Mouse (Mus musculus): ENCODE measurements at regions not wholly inside any gene's neighbourhood (a gene's known extent, or its start where the extent isn't known, plus 50 kb on each side); places are given as distances from the start of the nearest gene placed in this dataset.

- DNase-seq (ENCODE audit: low spot score) (no peak), ATAC-seq (replicated peaks; ENCODE audit: insufficient number of reproducible peaks, low FRiP score, low TSS enrichment, low read depth) (no peak)
- H3K4me3 ChIP-seq (ENCODE audit: low read depth, low read length): no peak overlapping the region
- H3K27me3 ChIP-seq (ENCODE audit: control insufficient read depth, insufficient read depth, low read length): no peaks in the 10 kb centered on the region
- H3K9me3 ChIP-seq (replicated peaks; ENCODE audit: control insufficient read depth, low read length): no peaks in the 10 kb centered on the region
- no peaks in the 10 kb centered on the region for H3K36me3 ChIP-seq (replicated peaks; ENCODE audit: control insufficient read depth, insufficient read depth, low read depth, low read length)
- H3K4me2 ChIP-seq (ENCODE audit: low read depth, low read length): no peak overlapping the region
- H3K27ac ChIP-seq (replicated peaks; ENCODE audit: low read depth, low read length): no peak overlapping the region
- H3K9ac ChIP-seq (replicated peaks; ENCODE audit: low read length): no peak overlapping the region
- 73% methylated on average over 3 of the region's 3 CpGs for WGBS
- H3K4me1 ChIP-seq (ENCODE audit: control insufficient read depth, insufficient read depth, low read length): no peaks in the 10 kb centered on the region
Observed at GRCm38 (mm10) chr14:61774171-61774570, 166.9 kb downstream of the Kcnrg start.

- Histone ChIP-seq H3K36me3 (replicated peaks; ENCODE audit: control insufficient read depth, insufficient read depth, low read depth, low read length) (no peaks in the 10 kb centered on the region), H3K27me3 (ENCODE audit: control insufficient read depth, insufficient read depth, low read length) (no peaks in the 10 kb centered on the region), H3K4me3 (ENCODE audit: low read depth, low read length) (no peak overlapping the region), H3K4me2 (ENCODE audit: low read depth, low read length) (no peak overlapping the region), H3K9ac (replicated peaks; ENCODE audit: low read length) (no peak overlapping the region), H3K4me1 (ENCODE audit: control insufficient read depth, insufficient read depth, low read length) (no peaks in the 10 kb centered on the region), H3K27ac (replicated peaks; ENCODE audit: low read depth, low read length) (no peak overlapping the region), H3K9me3 (replicated peaks; ENCODE audit: control insufficient read depth, low read length) (no peaks in the 10 kb centered on the region)
- ATAC-seq (replicated peaks; ENCODE audit: insufficient number of reproducible peaks, low FRiP score, low TSS enrichment, low read depth): no peak
- 80% methylated on average over 5 of the region's 5 CpGs for WGBS
- DNase-seq (ENCODE audit: low spot score): no peak
Observed at GRCm38 (mm10) chr14:61778618-61779017, 171.4 kb downstream of the Kcnrg start.

GRCm38 (mm10) chr14:61783206-61783605 lies 175.9 kb downstream of the Kcnrg start:
- 77% methylated on average over 3 of the region's 3 CpGs for WGBS
- no peak overlapping the region for H3K9ac ChIP-seq (replicated peaks; ENCODE audit: low read length)

GRCm38 (mm10) chr14:61784609-61785008 lies 177.4 kb downstream of the Kcnrg start:
- WGBS: 86% methylated on average over 4 of the region's 4 CpGs
- Histone ChIP-seq H3K27ac (replicated peaks; ENCODE audit: low read depth, low read length) (no peak overlapping the region), H3K36me3 (replicated peaks; ENCODE audit: control insufficient read depth, insufficient read depth, low read depth, low read length) (no peaks in the 10 kb centered on the region), H3K9me3 (replicated peaks; ENCODE audit: control insufficient read depth, low read length) (no peaks in the 10 kb centered on the region), H3K9ac (replicated peaks; ENCODE audit: low read length) (no peak overlapping the region), H3K4me3 (ENCODE audit: low read depth, low read length) (no peak overlapping the region), H3K4me1 (ENCODE audit: control insufficient read depth, insufficient read depth, low read length) (no peaks in the 10 kb centered on the region), H3K27me3 (ENCODE audit: control insufficient read depth, insufficient read depth, low read length) (no peaks in the 10 kb centered on the region), H3K4me2 (ENCODE audit: low read depth, low read length) (no peak overlapping the region)
- ATAC-seq (replicated peaks; ENCODE audit: insufficient number of reproducible peaks, low FRiP score, low TSS enrichment, low read depth) (no peak), DNase-seq (ENCODE audit: low spot score) (no peak)

More at GRCm38 (mm10) chr14:61783206-61783605, 175.9 kb downstream of the Kcnrg start:
- H3K36me3 ChIP-seq (replicated peaks; ENCODE audit: control insufficient read depth, insufficient read depth, low read depth, low read length): no peaks in the 10 kb centered on the region
- H3K27ac ChIP-seq (replicated peaks; ENCODE audit: low read depth, low read length): no peak overlapping the region
- no peaks in the 10 kb centered on the region for H3K27me3 ChIP-seq (ENCODE audit: control insufficient read depth, insufficient read depth, low read length)
- no peak overlapping the region for H3K4me3 ChIP-seq (ENCODE audit: low read depth, low read length)
- H3K9me3 ChIP-seq (replicated peaks; ENCODE audit: control insufficient read depth, low read length): no peaks in the 10 kb centered on the region
- DNase-seq (ENCODE audit: low spot score) (no peak), ATAC-seq (replicated peaks; ENCODE audit: insufficient number of reproducible peaks, low FRiP score, low TSS enrichment, low read depth) (no peak)
- H3K4me2 ChIP-seq (ENCODE audit: low read depth, low read length): no peak overlapping the region
- no peaks in the 10 kb centered on the region for H3K4me1 ChIP-seq (ENCODE audit: control insufficient read depth, insufficient read depth, low read length)

GRCm38 (mm10) chr14:61786031-61786430 lies 178.8 kb downstream of the Kcnrg start:
- H3K9ac ChIP-seq (replicated peaks; ENCODE audit: low read length): no peak overlapping the region
- H3K9me3 ChIP-seq (replicated peaks; ENCODE audit: control insufficient read depth, low read length): no peaks in the 10 kb centered on the region
- H3K4me2 ChIP-seq (ENCODE audit: low read depth, low read length): no peak overlapping the region
- no peak overlapping the region for H3K27ac ChIP-seq (replicated peaks; ENCODE audit: low read depth, low read length)
- H3K4me3 ChIP-seq (ENCODE audit: low read depth, low read length): no peak overlapping the region
- ATAC-seq (replicated peaks; ENCODE audit: insufficient number of reproducible peaks, low FRiP score, low TSS enrichment, low read depth) (no peak), DNase-seq (ENCODE audit: low spot score) (no peak)
- no peaks in the 10 kb centered on the region for H3K4me1 ChIP-seq (ENCODE audit: control insufficient read depth, insufficient read depth, low read length)
- H3K27me3 ChIP-seq (ENCODE audit: control insufficient read depth, insufficient read depth, low read length): no peaks in the 10 kb centered on the region
- no peaks in the 10 kb centered on the region for H3K36me3 ChIP-seq (replicated peaks; ENCODE audit: control insufficient read depth, insufficient read depth, low read depth, low read length)

- Histone ChIP-seq H3K4me2 (ENCODE audit: low read depth, low read length) (no peak overlapping the region), H3K27me3 (ENCODE audit: control insufficient read depth, insufficient read depth, low read length) (no peaks in the 10 kb centered on the region), H3K4me1 (ENCODE audit: control insufficient read depth, insufficient read depth, low read length) (no peaks in the 10 kb centered on the region), H3K9ac (replicated peaks; ENCODE audit: low read length) (no peak overlapping the region), H3K27ac (replicated peaks; ENCODE audit: low read depth, low read length) (no peak overlapping the region), H3K9me3 (replicated peaks; ENCODE audit: control insufficient read depth, low read length) (no peaks in the 10 kb centered on the region), H3K36me3 (replicated peaks; ENCODE audit: control insufficient read depth, insufficient read depth, low read depth, low read length) (no peaks in the 10 kb centered on the region), H3K4me3 (ENCODE audit: low read depth, low read length) (no peak overlapping the region)
- DNase-seq (ENCODE audit: low spot score) (no peak), ATAC-seq (replicated peaks; ENCODE audit: insufficient number of reproducible peaks, low FRiP score, low TSS enrichment, low read depth) (no peak)
- WGBS: 82% methylated on average over 4 of the region's 4 CpGs
Observed at GRCm38 (mm10) chr14:61787746-61788145, 180.5 kb downstream of the Kcnrg start.

GRCm38 (mm10) chr14:61788998-61789790 lies 181.9 kb downstream of the Kcnrg start:
- Histone ChIP-seq H3K27me3 (ENCODE audit: control insufficient read depth, insufficient read depth, low read length) (no peaks in the 10 kb centered on the region), H3K9me3 (replicated peaks; ENCODE audit: control insufficient read depth, low read length) (no peaks in the 10 kb centered on the region), H3K36me3 (replicated peaks; ENCODE audit: control insufficient read depth, insufficient read depth, low read depth, low read length) (no peaks in the 10 kb centered on the region), H3K4me1 (ENCODE audit: control insufficient read depth, insufficient read depth, low read length) (no peaks in the 10 kb centered on the region), H3K9ac (replicated peaks; ENCODE audit: low read length) (no peak overlapping the region), H3K4me2 (ENCODE audit: low read depth, low read length) (no peak overlapping the region), H3K27ac (replicated peaks; ENCODE audit: low read depth, low read length) (no peak overlapping the region), H3K4me3 (ENCODE audit: low read depth, low read length) (no peak overlapping the region)
- 88% methylated on average over 20 of the region's 20 CpGs for WGBS
- DNase-seq (ENCODE audit: low spot score) (no peak), ATAC-seq (replicated peaks; ENCODE audit: insufficient number of reproducible peaks, low FRiP score, low TSS enrichment, low read depth) (no peak)

GRCm38 (mm10) chr14:61795976-61796645 lies 188.9 kb downstream of the Kcnrg start:
- DNase-seq (ENCODE audit: low spot score) (no peak), ATAC-seq (replicated peaks; ENCODE audit: insufficient number of reproducible peaks, low FRiP score, low TSS enrichment, low read depth) (no peak)
- H3K27me3 ChIP-seq (ENCODE audit: control insufficient read depth, insufficient read depth, low read length): no peaks in the 10 kb centered on the region
- H3K4me3 ChIP-seq (ENCODE audit: low read depth, low read length): no peak overlapping the region
- no peaks in the 10 kb centered on the region for H3K36me3 ChIP-seq (replicated peaks; ENCODE audit: control insufficient read depth, insufficient read depth, low read depth, low read length)
- H3K9ac ChIP-seq (replicated peaks; ENCODE audit: low read length): no peak overlapping the region
- H3K9me3 ChIP-seq (replicated peaks; ENCODE audit: control insufficient read depth, low read length): no peaks in the 10 kb centered on the region
- no peak overlapping the region for H3K27ac ChIP-seq (replicated peaks; ENCODE audit: low read depth, low read length)
- H3K4me2 ChIP-seq (ENCODE audit: low read depth, low read length): no peak overlapping the region
- WGBS: 93% methylated on average over 7 of the region's 7 CpGs
- no peaks in the 10 kb centered on the region for H3K4me1 ChIP-seq (ENCODE audit: control insufficient read depth, insufficient read depth, low read length)

Measured in embryonic facial prominence, embryonic 11.5 days (tissue).